Mouse (Mus musculus) right cerebral cortex, postnatal 25 days (tissue): ENCODE data around the gene Dnali1.

ENCODE experiments used
- DNase-seq: peaks from one replicate; pipeline ENCODE4 v3.0.0; 2022

The Dnali1 gene

DNA sequence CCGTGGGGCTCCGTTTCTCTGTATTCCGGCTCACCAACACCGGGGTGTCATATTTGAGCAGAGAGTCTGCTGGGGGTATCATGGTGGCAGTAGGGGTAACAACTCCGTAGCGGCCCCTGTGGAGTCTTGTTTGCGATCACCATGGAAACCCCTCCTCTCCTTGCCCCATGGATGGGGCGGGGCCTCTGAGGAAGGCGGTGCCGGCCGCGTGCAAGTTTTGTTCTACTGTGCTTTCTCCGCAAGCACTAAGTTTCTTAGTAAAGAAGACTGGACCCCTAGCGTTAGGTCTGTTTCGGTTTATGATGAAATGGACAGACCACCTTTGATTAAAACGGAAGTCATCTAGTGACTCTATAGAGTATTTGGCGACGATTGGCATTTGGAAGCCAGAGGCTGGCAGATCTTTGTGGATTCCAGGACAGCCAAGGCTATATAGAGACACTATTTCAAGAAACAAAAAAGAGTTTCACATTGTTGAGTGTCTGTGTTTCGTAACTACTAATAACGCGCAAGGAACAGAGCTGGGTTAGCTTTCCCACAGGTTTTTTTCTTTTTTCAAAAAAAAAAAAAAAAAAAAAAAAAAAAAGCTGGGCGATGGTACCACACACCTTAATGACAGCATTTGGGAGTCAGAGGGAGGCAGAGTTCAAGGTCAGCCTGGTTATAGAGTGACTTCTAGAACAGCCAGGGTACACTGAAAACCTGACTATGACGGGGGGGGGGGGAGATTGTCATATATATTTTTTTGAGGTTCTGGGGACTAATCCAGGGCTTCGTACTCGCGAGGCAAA, at the start of gene Dnali1:
Dnali1 (minus strand) TSS at position 187 of the 791 bp plus-strand sequence.
- DNase-seq: peak; percentile 8

GRCm38 (mm10) chr4:125115081-125115480, 49.6 kb upstream of the Dnali1 start:
- no peak for DNase-seq

DNA sequence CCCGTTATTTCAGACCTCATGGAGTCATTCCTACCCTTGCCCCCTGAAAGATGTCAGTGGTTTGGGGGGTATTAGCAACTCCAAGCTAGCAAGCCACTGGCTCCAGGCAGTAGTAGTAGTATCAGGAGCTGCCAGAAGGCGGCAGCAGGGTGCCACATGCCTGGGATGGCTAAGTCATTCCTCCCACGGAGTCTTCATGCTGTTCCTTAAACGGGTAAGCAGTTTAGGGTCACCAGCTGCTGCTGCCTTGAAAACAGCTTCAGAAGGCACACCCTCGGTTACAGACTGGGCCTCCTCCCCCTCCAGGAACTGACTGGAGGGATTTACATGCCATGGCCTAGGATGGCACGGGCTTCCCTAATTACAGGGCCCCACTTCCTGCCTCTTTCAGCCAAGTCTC, 49.1 kb upstream of the Dnali1 start:
- peak; percentile 85 for DNase-seq

- DNase-seq: no peak
Observed at GRCm38 (mm10) chr4:125105354-125105753, 39.9 kb upstream of the Dnali1 start.

DNA sequence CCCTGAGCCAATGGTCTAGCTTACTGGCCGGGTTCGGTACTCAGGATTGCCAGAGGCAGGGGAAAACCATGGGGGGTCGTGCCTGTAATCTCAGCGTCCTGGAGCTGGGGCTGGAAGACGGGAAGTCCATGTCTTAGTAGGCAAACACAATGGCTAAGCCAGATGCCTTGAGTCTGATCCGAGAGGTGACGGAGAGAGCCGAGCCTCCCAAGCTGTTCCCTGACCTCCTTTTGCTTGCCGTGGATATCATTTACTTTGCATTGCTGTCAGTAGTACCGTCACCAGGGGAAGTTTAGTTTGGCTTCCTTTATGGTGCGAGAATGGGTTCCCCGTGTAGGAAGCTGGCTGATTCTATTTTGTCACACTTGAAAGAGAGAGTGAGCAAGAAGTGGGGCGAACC, 35.8 kb upstream of the Dnali1 start:
- DNase-seq: no peak

- peak; percentile 70 for DNase-seq
Observed at GRCm38 (mm10) chr4:125099458-125099857, 34.0 kb upstream of the Dnali1 start.

- DNase-seq: no peak
Observed at GRCm38 (mm10) chr4:125097412-125097811, 31.9 kb upstream of the Dnali1 start.

DNA sequence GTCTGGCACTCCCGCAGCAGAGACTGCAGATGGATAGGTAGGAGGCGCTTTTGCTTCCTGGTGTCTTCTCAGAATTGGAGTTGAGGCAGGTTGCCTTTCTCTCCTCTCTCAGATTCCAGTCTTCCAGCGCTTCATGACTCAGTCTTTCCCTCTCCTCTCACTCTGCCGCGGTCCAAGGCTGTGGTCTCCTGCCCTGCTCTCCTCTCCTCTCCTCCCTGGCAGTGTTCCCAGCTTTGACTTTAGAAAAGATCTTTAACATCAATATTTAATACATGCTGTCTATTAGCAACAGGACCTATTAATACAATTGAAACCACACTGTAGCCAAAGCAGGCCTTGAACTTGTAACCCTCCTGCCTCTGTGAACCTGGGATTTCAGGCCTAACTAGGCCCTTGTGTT, 30.6 kb upstream of the Dnali1 start:
- no peak for DNase-seq

- DNase-seq: no peak
Observed at GRCm38 (mm10) chr4:125093031-125093430, 27.5 kb upstream of the Dnali1 start.

DNA sequence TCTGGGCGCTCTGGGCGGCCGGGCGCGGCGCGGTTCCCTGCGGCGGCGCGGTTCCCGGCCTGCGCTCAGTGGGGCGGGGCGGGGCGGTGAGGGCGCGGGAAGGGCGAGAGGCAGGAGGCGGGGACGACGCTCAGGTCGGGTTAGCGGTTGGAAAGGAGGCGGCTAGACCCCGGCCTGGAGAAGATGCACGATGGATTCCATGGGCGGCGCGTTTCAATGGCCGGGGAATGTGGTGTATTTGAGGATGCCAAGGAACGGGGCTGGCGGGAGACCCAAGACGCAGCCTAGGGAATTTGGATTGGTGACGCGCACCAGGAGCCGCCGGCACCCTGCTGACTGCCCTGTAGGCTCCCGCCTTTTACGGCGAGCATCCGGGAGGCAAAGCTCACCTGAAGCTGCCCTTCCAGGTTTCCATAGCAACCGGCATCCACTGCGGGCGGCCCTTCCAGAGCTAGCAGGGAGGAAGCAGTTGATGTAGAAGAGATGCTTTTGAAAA, 19.9 kb upstream of the Dnali1 start:
- peak; percentile 78 for DNase-seq

DNA sequence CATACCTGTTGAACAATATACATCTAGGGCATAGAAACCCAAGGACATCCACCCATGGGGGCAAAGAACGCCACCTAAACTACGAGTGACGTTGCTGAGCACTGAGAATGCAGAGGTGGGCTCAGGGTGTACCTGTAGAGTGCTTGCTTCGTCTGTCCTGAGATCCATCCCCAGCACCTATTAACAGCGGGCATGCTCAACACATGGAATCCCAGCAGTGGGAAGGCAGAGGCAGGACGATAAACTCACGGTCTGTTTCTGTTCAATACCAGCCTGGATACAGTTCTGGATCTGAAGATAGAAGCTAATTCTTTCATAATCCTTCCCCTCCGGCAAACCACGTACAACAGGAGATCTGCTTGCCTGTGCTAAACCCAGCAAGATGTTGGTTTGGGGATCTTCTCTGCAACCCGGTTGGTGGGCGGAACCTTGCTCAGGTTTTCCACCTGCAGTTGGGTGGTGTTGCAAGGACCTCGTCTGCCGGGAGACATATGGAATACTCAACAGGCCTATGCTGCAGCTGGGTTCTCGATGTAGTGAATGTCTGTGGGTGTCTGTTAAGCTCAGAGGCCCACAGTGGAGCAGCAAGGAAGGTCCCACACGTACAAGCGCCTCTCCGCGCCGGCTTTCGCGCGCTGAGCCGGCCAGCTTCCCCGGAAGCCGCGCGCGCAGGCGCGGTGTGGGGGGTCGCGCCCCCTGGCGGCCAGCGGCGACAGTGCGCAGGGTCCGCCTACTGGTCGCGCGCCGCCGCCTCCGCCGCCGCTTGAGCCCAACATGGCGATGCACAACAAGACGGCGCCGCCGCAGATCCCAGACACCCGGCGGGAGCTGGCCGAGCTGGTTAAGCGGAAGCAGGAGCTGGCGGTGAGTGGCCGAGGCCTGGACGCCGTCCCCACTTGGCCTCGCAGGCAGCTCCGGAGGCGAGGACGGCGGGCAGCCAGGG, 19.2 kb upstream of the Dnali1 start, which contains the start of gene Meaf6:
Meaf6 (plus strand) TSS at position 732 of the 943 bp plus-strand sequence.
- peak; percentile 95 for DNase-seq

- DNase-seq: no peak
Observed at GRCm38 (mm10) chr4:125078698-125079097, 13.2 kb upstream of the Dnali1 start.

- DNase-seq: no peak
Observed at GRCm38 (mm10) chr4:125077700-125078099, 12.2 kb upstream of the Dnali1 start.

DNA sequence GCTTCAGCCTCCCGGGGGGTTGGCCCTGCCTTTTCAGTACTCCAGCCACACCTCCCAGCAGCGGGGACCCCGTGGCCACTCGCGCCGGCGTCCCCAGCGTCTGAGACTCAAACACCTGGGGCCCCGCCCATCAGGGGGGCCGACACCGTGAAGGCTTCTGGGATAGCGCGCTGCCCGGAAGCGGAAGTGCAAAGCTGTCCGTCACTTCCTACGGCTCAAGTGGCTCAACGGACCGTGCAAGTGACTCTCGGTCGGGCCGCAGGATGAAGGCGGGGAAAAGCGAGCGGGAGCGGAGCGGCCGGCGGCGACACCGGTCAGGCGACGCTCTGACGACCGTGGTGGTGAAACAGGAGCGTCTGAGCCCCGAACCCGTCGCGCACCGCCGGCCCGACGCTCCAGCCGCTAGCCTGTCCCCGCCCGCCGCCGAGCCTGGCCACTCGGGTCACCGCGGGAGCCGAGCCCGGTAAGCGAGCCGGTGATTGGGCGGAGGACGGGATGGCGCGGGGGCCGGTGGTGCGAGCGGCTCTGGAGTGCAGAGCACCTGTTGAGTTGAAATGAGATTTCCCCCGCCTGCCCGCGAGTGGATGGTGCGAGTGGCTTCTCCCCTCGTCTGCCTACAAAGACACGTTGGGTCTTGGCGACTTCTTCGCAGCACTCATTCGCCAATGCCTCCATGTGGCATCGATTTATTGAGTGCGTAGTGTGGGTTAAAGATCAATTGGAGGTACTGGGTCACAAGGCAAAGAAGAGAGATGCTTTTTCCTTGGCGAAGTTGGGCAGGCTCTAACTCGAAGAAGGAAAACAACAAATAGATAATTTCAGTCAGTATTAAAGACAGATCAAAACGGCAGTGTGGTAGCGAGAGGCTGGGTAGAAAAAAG, 1.2 kb upstream of the Dnali1 start, which contains the start of gene Snip1:
Snip1 (plus strand) TSS at position 183 of the 881 bp plus-strand sequence.
- DNase-seq: peak; percentile 95

- DNase-seq: no peak
Observed at GRCm38 (mm10) chr4:125063829-125064228, 1.7 kb downstream of the Dnali1 start.

- DNase-seq: peak; percentile 42
Observed at GRCm38 (mm10) chr4:125059025-125059424, 6.5 kb downstream of the Dnali1 start.

DNA sequence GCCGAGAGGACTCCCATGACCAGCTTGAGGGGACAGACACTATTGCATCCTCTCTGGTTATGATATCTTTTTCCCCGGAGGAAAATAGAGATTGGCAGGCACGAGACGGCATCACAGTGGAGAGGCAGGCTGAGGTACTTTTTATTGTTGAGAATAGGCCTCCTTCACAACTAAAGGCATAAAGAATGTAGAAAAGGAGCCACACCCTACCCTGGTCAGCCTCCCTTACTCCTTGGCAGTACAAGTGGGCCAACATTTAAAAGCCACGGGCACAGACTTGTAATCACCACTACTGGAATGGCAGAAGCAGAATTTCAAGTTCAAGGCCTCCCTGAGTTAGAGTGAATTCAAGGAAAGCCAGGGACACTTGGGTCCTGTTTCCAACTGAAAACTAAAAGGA, 7.5 kb downstream of the Dnali1 start:
- no peak for DNase-seq

DNA sequence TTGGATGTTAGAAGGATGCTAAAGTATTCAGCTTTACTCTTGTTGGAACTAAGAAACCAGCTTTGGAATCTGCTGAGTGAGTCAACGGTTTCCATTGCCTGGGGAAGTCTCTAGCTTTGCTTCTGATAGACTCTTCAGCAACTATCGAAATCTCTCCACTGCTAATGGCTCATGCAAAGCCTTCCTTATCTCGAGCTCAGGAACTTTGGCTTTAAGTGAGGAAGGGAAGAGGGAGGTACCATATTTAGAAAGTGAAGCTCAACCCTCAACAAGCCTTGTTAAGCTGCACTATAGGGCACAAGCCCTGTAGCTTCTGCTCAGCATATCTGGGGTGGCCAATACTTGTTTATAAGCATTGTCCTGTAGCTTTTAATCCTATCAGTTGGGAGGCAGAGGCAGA, 8.2 kb downstream of the Dnali1 start:
- no peak for DNase-seq

- DNase-seq: no peak
Observed at GRCm38 (mm10) chr4:125056476-125056875, 9.0 kb downstream of the Dnali1 start.

- DNase-seq: no peak
Observed at GRCm38 (mm10) chr4:125055385-125055784, 10.1 kb downstream of the Dnali1 start.

GRCm38 (mm10) chr4:125044454-125044853, 21.0 kb downstream of the Dnali1 start:
- DNase-seq: no peak

GRCm38 (mm10) chr4:125034341-125034740, 31.2 kb downstream of the Dnali1 start:
- DNase-seq: no peak
